Mouse (Mus musculus): ENCODE results near the gene Btbd9. TPM values are rescaled to one million over a fixed set of nuclear protein-coding genes. Genes with fewer than 3 reads are reported as not detected.
A peak's percentile ranks its signal among the peaks of the same experiment; 100 is the strongest.

Btbd9 gene
- polyA plus RNA-seq, 2 experiments, result 18.3 to 46.9 TPM

DNA sequence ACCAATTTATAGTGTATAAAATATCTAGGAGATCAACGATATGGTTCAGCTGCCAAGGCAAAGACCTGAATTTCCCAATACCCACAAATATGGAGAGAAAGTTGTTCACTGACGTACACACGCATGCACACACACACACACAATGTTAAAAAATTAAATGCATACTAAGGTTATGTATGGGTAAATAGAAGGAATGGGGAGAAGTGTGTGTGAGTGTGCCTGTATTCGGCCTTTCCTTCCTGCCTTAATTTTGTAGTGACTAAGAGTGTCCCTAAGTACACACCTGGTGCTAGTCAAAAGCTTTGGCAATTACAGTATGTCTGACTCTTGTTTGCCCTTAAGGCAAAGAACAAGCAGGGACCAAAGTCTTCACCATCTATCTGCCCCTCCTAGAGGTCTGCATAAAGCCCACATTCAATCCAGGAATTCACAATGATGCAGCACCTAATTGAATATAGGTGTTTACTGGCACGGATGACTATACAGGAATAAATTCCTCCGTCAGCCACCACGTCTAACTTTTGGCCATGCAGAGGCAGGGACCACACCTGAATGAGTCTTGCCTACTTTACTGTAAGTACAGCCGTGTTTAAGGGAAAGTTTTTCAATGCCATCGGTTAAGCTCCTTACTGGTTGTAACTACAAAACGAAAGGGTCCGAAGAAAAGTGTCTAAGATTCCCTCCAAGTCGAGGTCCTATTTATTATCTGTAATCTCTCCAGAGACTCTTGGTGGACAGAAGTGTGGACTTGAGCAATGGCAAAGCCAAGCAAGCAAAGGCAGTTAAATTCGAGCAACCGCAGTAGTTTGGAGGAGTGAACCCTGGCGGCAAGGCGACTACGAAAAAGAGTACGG lies 35.2 kb upstream of the Btbd9 start:
- no peak for TF ChIP-seq POLR2A (IDR thresholded peaks at IDR 0.05; ENCODE audit: borderline replicate concordance, extremely low read depth, insufficient read depth, insufficient read length)
- Histone ChIP-seq H3K4me3 (replicated peaks; ENCODE audit: low read length) (peak overlapping the region; percentile 71), H3K9me3 (ENCODE audit: control insufficient read depth, low read length) (no peaks in the 10 kb centered on the region), H3K36me3 (ENCODE audit: control insufficient read depth, insufficient read depth, low read length) (no peaks in the 10 kb centered on the region), H3K4me2 (replicated peaks; ENCODE audit: low read depth, low read length, severe bottlenecking) (peak overlapping the region; percentile 61), H3K27ac (replicated peaks; ENCODE audit: low read depth, low read length) (peak overlapping the region; percentile 79), H3K9ac (ENCODE audit: low read depth, low read length, severe bottlenecking) (peak overlapping the region; percentile 82), H3K4me1 (ENCODE audit: control insufficient read depth, insufficient read depth, low read length) (peaks cover 25% of the 10 kb centered on the region), H3K27me3 (ENCODE audit: control insufficient read depth, insufficient read depth, low read length) (no peaks in the 10 kb centered on the region)
- WGBS, result 20% methylated on average over 18 of the region's 18 CpGs
- ATAC-seq (ENCODE audit: low FRiP score, low read depth) (no peak), DNase-seq (ENCODE audit: low spot score) (no peak)

DNA sequence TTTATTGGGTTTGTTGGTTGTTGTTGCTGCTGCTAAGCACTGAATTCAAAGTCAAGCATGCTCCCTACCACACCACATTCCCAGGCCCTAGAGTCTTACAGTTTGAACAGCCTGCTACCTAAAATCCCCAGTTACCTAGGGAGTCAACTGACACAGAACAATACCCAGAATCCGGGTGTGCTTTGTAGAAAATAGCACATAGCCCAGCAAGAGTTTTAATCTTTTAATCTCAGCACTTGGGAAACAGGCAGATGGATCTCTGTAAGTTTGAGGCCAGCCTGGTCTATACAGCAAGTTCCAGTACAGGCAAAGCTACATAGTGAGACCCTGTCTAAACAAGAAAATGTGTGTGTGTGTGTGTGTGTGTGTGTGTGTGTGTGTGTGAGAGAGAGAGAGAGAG lies 34.5 kb upstream of the Btbd9 start:
- 86% methylated on average over 1 of the region's 1 CpGs for whole genome bisulfite sequencing
- no peak for ATAC-seq (ENCODE audit: low FRiP score, low read depth)
- no peak for TF ChIP-seq POLR2A (IDR thresholded peaks at IDR 0.05; ENCODE audit: borderline replicate concordance, extremely low read depth, insufficient read depth, insufficient read length)
- Histone ChIP-seq H3K9me3 (ENCODE audit: control insufficient read depth, low read length) (no peaks in the 10 kb centered on the region), H3K27ac (replicated peaks; ENCODE audit: low read depth, low read length) (no peak overlapping the region), H3K27me3 (ENCODE audit: control insufficient read depth, insufficient read depth, low read length) (no peaks in the 10 kb centered on the region), H3K9ac (ENCODE audit: low read depth, low read length, severe bottlenecking) (no peak overlapping the region), H3K36me3 (ENCODE audit: control insufficient read depth, insufficient read depth, low read length) (no peaks in the 10 kb centered on the region), H3K4me2 (replicated peaks; ENCODE audit: low read depth, low read length, severe bottlenecking) (no peak overlapping the region), H3K4me1 (ENCODE audit: control insufficient read depth, insufficient read depth, low read length) (peaks cover 25% of the 10 kb centered on the region), H3K4me3 (replicated peaks; ENCODE audit: low read length) (no peak overlapping the region)
- no peak for DNase-seq (ENCODE audit: low spot score)

DNA sequence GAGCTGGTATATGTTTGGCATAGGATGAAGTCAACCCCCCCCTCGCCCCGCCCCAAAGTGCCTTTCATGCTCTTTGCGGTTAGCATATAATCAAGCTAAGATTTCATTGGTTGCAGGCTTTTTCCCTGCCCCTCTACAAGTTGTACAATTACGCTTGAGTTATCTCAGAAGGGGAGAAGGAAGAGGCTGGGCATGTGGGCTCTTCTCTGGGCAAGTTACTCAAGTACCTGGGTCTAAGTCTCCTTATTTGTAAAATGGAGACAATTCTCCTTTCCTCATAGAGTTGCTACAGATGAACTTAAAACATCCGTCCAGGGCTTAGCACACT lies 33.7 kb upstream of the Btbd9 start:
- Histone ChIP-seq H3K4me2 (replicated peaks; ENCODE audit: low read depth, low read length, severe bottlenecking) (no peak overlapping the region), H3K9ac (ENCODE audit: low read depth, low read length, severe bottlenecking) (no peak overlapping the region), H3K4me1 (ENCODE audit: control insufficient read depth, insufficient read depth, low read length) (peaks cover 25% of the 10 kb centered on the region), H3K4me3 (replicated peaks; ENCODE audit: low read length) (no peak overlapping the region), H3K36me3 (ENCODE audit: control insufficient read depth, insufficient read depth, low read length) (no peaks in the 10 kb centered on the region), H3K27me3 (ENCODE audit: control insufficient read depth, insufficient read depth, low read length) (no peaks in the 10 kb centered on the region), H3K27ac (replicated peaks; ENCODE audit: low read depth, low read length) (no peak overlapping the region), H3K9me3 (ENCODE audit: control insufficient read depth, low read length) (no peaks in the 10 kb centered on the region)
- no peak for DNase-seq (ENCODE audit: low spot score)
- no peak for ATAC-seq (ENCODE audit: low FRiP score, low read depth)
- WGBS, result 91% methylated on average over 5 of the region's 5 CpGs
- TF ChIP-seq POLR2A (IDR thresholded peaks at IDR 0.05; ENCODE audit: borderline replicate concordance, extremely low read depth, insufficient read depth, insufficient read length), result no peak

GRCm38 (mm10) chr17:30609305-30609979 lies 33.2 kb upstream of the Btbd9 start:
- H3K9me3 ChIP-seq (ENCODE audit: control insufficient read depth, low read length), result no peaks in the 10 kb centered on the region
- H3K36me3 ChIP-seq (ENCODE audit: control insufficient read depth, insufficient read depth, low read length), result no peaks in the 10 kb centered on the region
- no peak for TF ChIP-seq POLR2A (IDR thresholded peaks at IDR 0.05; ENCODE audit: borderline replicate concordance, extremely low read depth, insufficient read depth, insufficient read length)
- 86% methylated on average over 16 of the region's 16 CpGs for WGBS
- no peak overlapping the region for H3K4me3 ChIP-seq (replicated peaks; ENCODE audit: low read length)
- no peak overlapping the region for H3K4me2 ChIP-seq (replicated peaks; ENCODE audit: low read depth, low read length, severe bottlenecking)
- H3K27ac ChIP-seq (replicated peaks; ENCODE audit: low read depth, low read length), result no peak overlapping the region
- H3K27me3 ChIP-seq (ENCODE audit: control insufficient read depth, insufficient read depth, low read length), result no peaks in the 10 kb centered on the region
- ATAC-seq (ENCODE audit: low FRiP score, low read depth), result no peak
- no peak for DNase-seq (ENCODE audit: low spot score)
- H3K9ac ChIP-seq (ENCODE audit: low read depth, low read length, severe bottlenecking), result no peak overlapping the region
- H3K4me1 ChIP-seq (ENCODE audit: control insufficient read depth, insufficient read depth, low read length), result peaks cover 25% of the 10 kb centered on the region

DNA sequence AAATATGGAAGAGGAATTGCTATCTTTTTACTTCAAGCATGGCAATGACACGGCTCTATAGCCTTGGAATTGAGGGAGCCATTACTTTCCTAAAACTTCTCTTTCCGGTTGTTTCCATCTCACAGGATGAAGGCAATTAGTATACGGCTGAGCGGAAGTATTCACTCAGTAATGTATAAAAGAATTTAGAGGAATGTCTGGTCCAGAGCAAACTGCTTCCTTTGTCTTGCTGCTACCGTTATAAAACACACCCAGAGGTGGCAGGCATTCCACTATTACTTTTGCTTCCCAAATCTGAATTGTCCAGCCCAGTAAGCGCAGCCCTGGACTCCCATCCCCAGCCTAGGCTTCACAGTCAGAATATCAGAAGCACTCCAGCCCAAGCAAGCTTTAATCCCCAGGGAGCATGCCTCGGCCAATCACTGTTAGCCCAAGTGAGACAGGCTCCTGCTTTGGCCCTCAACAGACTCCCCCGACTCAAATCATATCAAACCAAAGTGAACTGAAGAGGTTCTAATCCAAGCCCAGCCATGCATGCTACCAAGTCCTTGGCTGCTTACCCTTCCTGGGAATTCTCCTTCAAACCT lies 31.7 kb upstream of the Btbd9 start:
- WGBS, result 47% methylated on average over 8 of the region's 8 CpGs
- peaks cover 25% of the 10 kb centered on the region for H3K4me1 ChIP-seq (ENCODE audit: control insufficient read depth, insufficient read depth, low read length)
- H3K9me3 ChIP-seq (ENCODE audit: control insufficient read depth, low read length), result no peaks in the 10 kb centered on the region
- H3K27me3 ChIP-seq (ENCODE audit: control insufficient read depth, insufficient read depth, low read length), result no peaks in the 10 kb centered on the region
- peaks cover 8% of the 10 kb centered on the region for H3K36me3 ChIP-seq (ENCODE audit: control insufficient read depth, insufficient read depth, low read length)
- H3K9ac ChIP-seq (ENCODE audit: low read depth, low read length, severe bottlenecking), result no peak overlapping the region
- H3K27ac ChIP-seq (replicated peaks; ENCODE audit: low read depth, low read length), result no peak overlapping the region
- no peak overlapping the region for H3K4me2 ChIP-seq (replicated peaks; ENCODE audit: low read depth, low read length, severe bottlenecking)
- DNase-seq (ENCODE audit: low spot score), result no peak
- no peak for TF ChIP-seq POLR2A (IDR thresholded peaks at IDR 0.05; ENCODE audit: borderline replicate concordance, extremely low read depth, insufficient read depth, insufficient read length)
- H3K4me3 ChIP-seq (replicated peaks; ENCODE audit: low read length), result no peak overlapping the region
- no peak for ATAC-seq (ENCODE audit: low FRiP score, low read depth)

Data from limb, embryonic 14.5 days (tissue).